Mouse (Mus musculus) forebrain, embryonic 14.5 days (tissue): ENCODE results near the gene Srgap1. TPM values are rescaled to one million over a fixed set of nuclear protein-coding genes. Genes with fewer than 3 reads are reported as not detected.

Source experiments
- ATAC-seq: fragments of 200-750 bp; cut with Nextera tagmentation; 2 replicates; pipeline ENCODE4 v1.8.0; 2017; ENCODE audit warnings: mild to moderate bottlenecking, moderate library complexity
- DNase-seq: peaks from one replicate; pipeline ENCODE4 v3.0.0-alpha.2; 2015; ENCODE audit warnings: low spot score
- H3K27ac ChIP-seq: fragments of 300-500 bp; sonication (generic); 2 replicates; pipeline ENCODE4 v1.5.1; 2014; ENCODE audit warnings: low read depth, mild to moderate bottlenecking, control low read depth, low read length, moderate library complexity
- H3K27me3 ChIP-seq: fragments of 300-500 bp; sonication (generic); replicated peaks from 2 replicates; pipeline ENCODE4 v1.6.1; 2014; ENCODE audit warnings: low read length, control low read depth, mixed read lengths; ENCODE audit not compliant: control insufficient read depth, insufficient read depth
- H3K36me3 ChIP-seq: fragments of 300-500 bp; sonication (generic); 2 replicates; pipeline ENCODE4 v1.6.1; 2014; ENCODE audit warnings: low read length, control low read depth; ENCODE audit not compliant: control insufficient read depth, insufficient read depth
- H3K4me1 ChIP-seq: fragments of 300-500 bp; sonication (generic); 2 replicates; pipeline ENCODE4 v1.6.1; 2014; ENCODE audit warnings: antibody characterized with exemption, low read length, control low read depth; ENCODE audit not compliant: control insufficient read depth, insufficient read depth
- H3K4me2 ChIP-seq: fragments of 300-500 bp; sonication (generic); 2 replicates; pipeline ENCODE4 v1.6.1; 2014; ENCODE audit warnings: mild to moderate bottlenecking, control low read depth, low read length
- H3K4me3 ChIP-seq: fragments of 300-500 bp; sonication (generic); 2 replicates; pipeline ENCODE4 v1.5.1; 2014; ENCODE audit warnings: low read depth, low read length, control low read depth
- H3K9ac ChIP-seq: fragments of 300-500 bp; sonication (generic); 2 replicates; pipeline ENCODE4 v1.6.1; 2014; ENCODE audit warnings: mild to moderate bottlenecking, low read length, control low read depth, moderate library complexity
- H3K9me3 ChIP-seq: fragments of 300-500 bp; sonication (generic); replicated peaks from 2 replicates; pipeline ENCODE4 v1.6.1; 2016; ENCODE audit warnings: low read length, control low read depth, mixed read lengths; ENCODE audit not compliant: control insufficient read depth
- WGBS: fragments of 180-500 bp; shearing (Covaris S2); extraction: QIAGEN DNeasy Blood & Tissue Kit; methylation state at CpG from one replicate; pipeline ENCODE4 v1.1.7; 2014; 5-methylcytosine and 5-hydroxymethylcytosine counted together
- polyA plus RNA-seq: library from polyadenylated mRNA; unstranded; fragments of >200 nt; fragmentation: Nextera tagmentation; extraction: Ambion mirVana; gene quantifications from 2 replicates; pipeline ENCODE4 v1.2.1, GENCODE M21; 2014

The Srgap1 gene
- polyA plus RNA-seq, 1 experiment from 2014 or later, result 15.3 TPM

DNA sequence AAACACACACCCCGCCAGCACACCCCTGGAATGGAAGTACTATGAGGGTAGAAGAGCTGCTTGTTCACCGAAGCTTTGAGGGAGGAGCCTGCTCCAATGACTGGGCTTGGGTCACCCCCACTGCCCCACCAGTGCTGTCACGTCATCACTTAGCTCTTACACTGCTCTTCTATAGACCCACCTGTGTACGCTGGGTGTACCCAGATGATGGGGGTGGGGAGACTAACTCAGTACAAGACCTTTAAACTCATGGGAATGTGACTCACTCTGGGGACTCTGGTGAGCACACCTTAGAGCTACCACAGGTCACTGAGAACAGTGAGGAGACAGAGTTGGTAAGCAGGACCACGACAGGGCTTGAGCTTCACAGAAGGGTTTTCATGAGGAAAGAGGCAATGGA lies 94.1 kb downstream of the Srgap1 start:
- ATAC-seq (no peak), DNase-seq (no peak)
- Histone ChIP-seq H3K4me2 (no peak overlapping the region), H3K4me3 (no peak overlapping the region), H3K9ac (no peak overlapping the region), H3K27me3 (no peaks in the 10 kb centered on the region), H3K27ac (no peak overlapping the region), H3K9me3 (no peaks in the 10 kb centered on the region), H3K4me1 (no peaks in the 10 kb centered on the region), H3K36me3 (no peaks in the 10 kb centered on the region)
- WGBS, result 94% methylated on average over 5 of the region's 5 CpGs

DNA sequence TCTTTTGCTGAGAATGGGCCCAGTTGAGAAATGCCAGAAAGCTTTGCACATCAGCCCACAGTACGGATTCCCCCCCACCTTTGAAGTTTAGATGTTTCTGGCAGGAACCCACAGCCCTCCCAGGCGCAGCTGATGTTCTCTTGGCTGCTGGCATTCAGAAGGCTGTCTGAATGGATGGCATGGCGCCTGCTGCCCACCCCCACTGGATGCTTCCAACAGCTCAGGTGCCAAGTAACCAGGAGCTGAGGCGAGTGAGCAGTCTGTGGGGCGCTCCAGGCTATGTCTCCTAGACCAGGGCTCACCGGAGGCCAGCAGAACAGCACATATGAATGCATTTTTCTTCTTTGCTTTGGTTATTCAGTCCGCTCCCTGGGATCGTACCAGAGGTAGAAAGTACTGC lies 100.9 kb downstream of the Srgap1 start:
- Histone ChIP-seq H3K4me2 (no peak overlapping the region), H3K4me1 (no peaks in the 10 kb centered on the region), H3K9me3 (no peaks in the 10 kb centered on the region), H3K27me3 (no peaks in the 10 kb centered on the region), H3K27ac (no peak overlapping the region), H3K36me3 (no peaks in the 10 kb centered on the region), H3K9ac (no peak overlapping the region), H3K4me3 (no peak overlapping the region)
- WGBS, result 56% methylated on average over 8 of the region's 8 CpGs
- DNase-seq (peak; percentile 74), ATAC-seq (peak; percentile 69; the same call in 1 of the 2 replicates)

GRCm38 (mm10) chr10:121931909-121932308 lies 115.2 kb downstream of the Srgap1 start:
- no peaks in the 10 kb centered on the region for H3K27me3 ChIP-seq
- no peak overlapping the region for H3K9ac ChIP-seq
- WGBS, result 84% methylated on average over 14 of the region's 14 CpGs
- H3K4me1 ChIP-seq, result no peaks in the 10 kb centered on the region
- H3K4me2 ChIP-seq, result no peak overlapping the region
- no peak for DNase-seq
- H3K9me3 ChIP-seq, result no peaks in the 10 kb centered on the region
- H3K27ac ChIP-seq, result no peak overlapping the region
- no peaks in the 10 kb centered on the region for H3K36me3 ChIP-seq
- no peak for ATAC-seq
- H3K4me3 ChIP-seq, result no peak overlapping the region

GRCm38 (mm10) chr10:121926094-121926493 lies 121.0 kb downstream of the Srgap1 start:
- ATAC-seq (no peak), DNase-seq (no peak)
- 77% methylated on average over 3 of the region's 3 CpGs for WGBS
- peaks cover 3% of the 10 kb centered on the region; the same call in 1 of the 2 replicates for H3K36me3 ChIP-seq
- H3K9ac ChIP-seq, result no peak overlapping the region
- H3K27me3 ChIP-seq, result no peaks in the 10 kb centered on the region
- no peaks in the 10 kb centered on the region for H3K9me3 ChIP-seq
- no peak overlapping the region for H3K4me3 ChIP-seq
- no peak overlapping the region for H3K4me2 ChIP-seq
- H3K4me1 ChIP-seq, result no peaks in the 10 kb centered on the region
- no peak overlapping the region for H3K27ac ChIP-seq

- Histone ChIP-seq H3K27ac (no peak overlapping the region), H3K4me3 (no peak overlapping the region), H3K36me3 (no peaks in the 10 kb centered on the region), H3K9ac (no peak overlapping the region), H3K4me1 (peaks cover 9% of the 10 kb centered on the region; the same call in 1 of the 2 replicates), H3K9me3 (no peaks in the 10 kb centered on the region), H3K4me2 (no peak overlapping the region), H3K27me3 (no peaks in the 10 kb centered on the region)
- WGBS, result 24% methylated on average over 8 of the region's 8 CpGs
- DNase-seq (peak; percentile 17), ATAC-seq (no peak)
These were observed 128.1 kb downstream of the Srgap1 start for GRCm38 (mm10) chr10:121919016-121919415.

GRCm38 (mm10) chr10:121918579-121918978 lies 128.5 kb downstream of the Srgap1 start:
- Histone ChIP-seq H3K4me2 (no peak overlapping the region), H3K27ac (no peak overlapping the region), H3K27me3 (no peaks in the 10 kb centered on the region), H3K4me3 (no peak overlapping the region), H3K4me1 (peaks cover 9% of the 10 kb centered on the region; the same call in 1 of the 2 replicates), H3K36me3 (no peaks in the 10 kb centered on the region), H3K9me3 (no peaks in the 10 kb centered on the region), H3K9ac (no peak overlapping the region)
- no peak for ATAC-seq
- 54% methylated on average over 3 of the region's 3 CpGs for WGBS
- DNase-seq, result peak; percentile 29

- H3K4me2 ChIP-seq, result no peak overlapping the region
- peaks cover 9% of the 10 kb centered on the region; the same call in 1 of the 2 replicates for H3K4me1 ChIP-seq
- DNase-seq (no peak), ATAC-seq (no peak)
- no peak overlapping the region for H3K9ac ChIP-seq
- H3K9me3 ChIP-seq, result no peaks in the 10 kb centered on the region
- WGBS, result 89% methylated on average over 12 of the region's 12 CpGs
- H3K27me3 ChIP-seq, result no peaks in the 10 kb centered on the region
- no peaks in the 10 kb centered on the region for H3K36me3 ChIP-seq
- no peak overlapping the region for H3K27ac ChIP-seq
- H3K4me3 ChIP-seq, result no peak overlapping the region
These were observed 131.6 kb downstream of the Srgap1 start for GRCm38 (mm10) chr10:121915530-121915929.

GRCm38 (mm10) chr10:121904137-121904536 lies 143.0 kb downstream of the Srgap1 start:
- 21% methylated on average over 1 of the region's 1 CpGs for WGBS
- Histone ChIP-seq H3K9me3 (no peaks in the 10 kb centered on the region), H3K27me3 (no peaks in the 10 kb centered on the region), H3K36me3 (no peaks in the 10 kb centered on the region), H3K4me3 (no peak overlapping the region), H3K4me2 (no peak overlapping the region), H3K9ac (no peak overlapping the region), H3K4me1 (no peaks in the 10 kb centered on the region), H3K27ac (no peak overlapping the region)
- DNase-seq (no peak), ATAC-seq (no peak)

GRCm38 (mm10) chr10:121902651-121903050 lies 144.5 kb downstream of the Srgap1 start:
- no peaks in the 10 kb centered on the region for H3K27me3 ChIP-seq
- whole genome bisulfite sequencing, result 90% methylated on average over 8 of the region's 8 CpGs
- no peak for ATAC-seq
- no peaks in the 10 kb centered on the region for H3K4me1 ChIP-seq
- no peak overlapping the region for H3K27ac ChIP-seq
- no peak overlapping the region for H3K4me2 ChIP-seq
- no peak overlapping the region for H3K9ac ChIP-seq
- no peak for DNase-seq
- no peaks in the 10 kb centered on the region for H3K36me3 ChIP-seq
- H3K9me3 ChIP-seq, result no peaks in the 10 kb centered on the region
- H3K4me3 ChIP-seq, result no peak overlapping the region
